Mouse (Mus musculus): Measurements from ENCODE around the gene Scamp3. TPM values are rescaled to one million over a fixed set of nuclear protein-coding genes. Genes with fewer than 3 reads are reported as not detected.

Scamp3 gene
- total and polyA plus RNA-seq, 3 experiments = 101 to 287 TPM; not detected in 1

DNA sequence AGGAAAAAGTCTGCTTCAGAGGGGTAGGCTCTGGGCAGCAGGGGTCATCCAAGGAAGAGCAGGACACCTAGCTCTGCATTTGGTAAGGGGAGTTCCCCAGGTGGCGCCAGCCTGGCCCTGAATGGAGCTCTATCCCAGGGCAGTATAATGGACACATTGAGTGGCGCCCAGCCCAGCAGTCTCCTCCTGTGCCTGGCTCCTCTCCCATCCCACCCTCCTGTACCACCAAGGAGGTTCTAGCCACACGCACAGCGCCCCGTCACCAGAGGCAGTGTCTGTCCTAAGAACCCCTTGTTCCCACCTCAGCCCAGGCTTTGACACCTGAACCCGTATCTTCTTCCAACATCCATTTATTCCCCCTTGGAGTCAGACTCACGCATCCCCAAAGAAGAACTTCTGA lies 32.5 kb downstream of the Scamp3 start:
- Histone ChIP-seq H3K9ac (ENCODE audit: control insufficient read depth, low read depth, low read length, poor library complexity, severe bottlenecking) (no peak overlapping the region), H3K4me1 (ENCODE audit: control insufficient read depth in 1 of 2, insufficient read depth in 2 of 2, low read length in 2 of 2) (peaks cover 0 to 8% of the 10 kb centered on the region in 2 experiments; a peak in 3 of 4 replicates), H3K36me3 (ENCODE audit: control insufficient read depth in 1 of 2, insufficient read depth in 2 of 2, low read length in 2 of 2) (peaks cover 0 to 5% of the 10 kb centered on the region in 2 experiments; a peak in 3 of 4 replicates), H3K4me3 (ENCODE audit: control insufficient read depth in 1 of 2, insufficient read depth in 1 of 2, low read depth in 2 of 2, low read length in 2 of 2) (no peak overlapping the region), H3K79me2 (ENCODE audit: control insufficient read depth, insufficient read depth, low read length, poor library complexity) (peaks cover 10% of the 10 kb centered on the region), H3K9me3 (replicated peaks; ENCODE audit: insufficient read depth, low read length) (no peaks in the 10 kb centered on the region), H3K27ac (ENCODE audit: control insufficient read depth, low read depth, low read length) (no peak overlapping the region), H3K27me3 (ENCODE audit: control insufficient read depth in 1 of 2, insufficient read depth in 2 of 2, low read length in 2 of 2) (no peaks in the 10 kb centered on the region)
- no peak for TF ChIP-seq UBTF (IDR thresholded peaks at IDR 0.05; ENCODE audit: borderline replicate concordance, insufficient read depth, low read depth, low read length)
- TF ChIP-seq E2F4 (IDR thresholded peaks at IDR 0.05; ENCODE audit: borderline replicate concordance, low read depth, low read length) = no peak
- no peak for TF ChIP-seq SMC3 (IDR thresholded peaks at IDR 0.05; ENCODE audit: low read depth, low read length)
- TF ChIP-seq MEF2A (IDR thresholded peaks at IDR 0.05; ENCODE audit: extremely low read depth, insufficient replicate concordance, low read depth, low read length, poor library complexity, severe bottlenecking) = no peak
- TF ChIP-seq HCFC1 (IDR thresholded peaks at IDR 0.05; ENCODE audit: low read depth, low read length) = no peak
- peak in 1 of 2 experiments; percentile 44; a peak in 1 of 4 replicates for TF ChIP-seq POLR2A (IDR thresholded peaks at IDR 0.05; ENCODE audit: control insufficient read depth in 1 of 2, insufficient read depth in 1 of 2, low read depth in 1 of 2, low read length in 2 of 2, poor library complexity in 1 of 2)
- no peak for TF ChIP-seq ZMIZ1 (IDR thresholded peaks at IDR 0.05; ENCODE audit: low read depth, low read length)
- TF ChIP-seq MXI1 (IDR thresholded peaks at IDR 0.05; ENCODE audit: low read depth, low read length) = no peak
- TF ChIP-seq MYB (IDR thresholded peaks at IDR 0.05; ENCODE audit: low read depth, low read length) = no peak
- no peak for DNase-seq (ENCODE audit: low read depth, low spot score)

DNA sequence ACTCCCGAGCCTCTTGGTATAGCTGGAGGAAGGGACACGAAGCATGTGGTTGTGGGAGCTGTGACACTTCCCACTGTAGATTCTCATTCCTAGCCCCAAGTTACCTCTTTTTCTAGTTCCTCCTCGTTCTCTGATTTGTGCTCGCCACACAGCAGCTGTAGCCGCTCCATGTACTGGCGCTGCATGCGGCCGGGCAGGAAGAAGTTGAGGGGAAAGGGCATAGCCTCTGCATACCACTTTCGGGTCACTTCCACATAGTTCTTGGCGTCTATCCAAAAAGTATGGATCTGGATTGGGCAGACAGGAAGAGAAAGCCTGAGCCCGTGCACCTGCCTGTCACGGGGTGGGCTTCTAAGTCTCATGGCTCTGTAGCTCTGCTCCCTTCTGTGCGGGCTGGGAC lies 32.9 kb downstream of the Scamp3 start:
- DNase-seq (ENCODE audit: low read depth, low spot score) = no peak
- H3K79me2 ChIP-seq (ENCODE audit: control insufficient read depth, insufficient read depth, low read length, poor library complexity) = peaks cover 10% of the 10 kb centered on the region
- no peak overlapping the region for H3K9ac ChIP-seq (ENCODE audit: control insufficient read depth, low read depth, low read length, poor library complexity, severe bottlenecking)
- H3K9me3 ChIP-seq (replicated peaks; ENCODE audit: insufficient read depth, low read length) = no peaks in the 10 kb centered on the region
- no peak overlapping the region for H3K4me3 ChIP-seq (ENCODE audit: control insufficient read depth in 1 of 2, insufficient read depth in 1 of 2, low read depth in 2 of 2, low read length in 2 of 2)
- H3K36me3 ChIP-seq (ENCODE audit: control insufficient read depth in 1 of 2, insufficient read depth in 2 of 2, low read length in 2 of 2) = peaks cover 0 to 6% of the 10 kb centered on the region in 2 experiments; a peak in 3 of 4 replicates
- TF ChIP-seq ELF1 (IDR thresholded peaks at IDR 0.05; ENCODE audit: low read depth, low read length) (no peak), MEF2A (IDR thresholded peaks at IDR 0.05; ENCODE audit: extremely low read depth, insufficient replicate concordance, low read depth, low read length, poor library complexity, severe bottlenecking) (no peak), SMC3 (IDR thresholded peaks at IDR 0.05; ENCODE audit: low read depth, low read length) (no peak), CTCF (IDR thresholded peaks at IDR 0.05 in 2 of 3, conservative IDR thresholded peaks at IDR 0.05 in 1 of 3; ENCODE audit: control insufficient read depth in 1 of 3, insufficient read depth in 1 of 3, low read depth in 2 of 3, low read length in 3 of 3, poor library complexity in 1 of 3, severe bottlenecking in 1 of 3) (no peak), CHD1 (IDR thresholded peaks at IDR 0.05; ENCODE audit: low read depth, low read length) (no peak), MYC (IDR thresholded peaks at IDR 0.05; ENCODE audit: low read depth, low read length) (no peak), TBP (IDR thresholded peaks at IDR 0.05; ENCODE audit: low read depth, low read length) (no peak), KAT2A (conservative IDR thresholded peaks at IDR 0.05; ENCODE audit: low read depth, low read length) (no peak), ZC3H11A (IDR thresholded peaks at IDR 0.05; ENCODE audit: low read depth, low read length) (no peak), NELFE (IDR thresholded peaks at IDR 0.05; ENCODE audit: low read depth, low read length) (no peak), TCF12 (IDR thresholded peaks at IDR 0.05; ENCODE audit: low read depth, low read length) (no peak), MAX (IDR thresholded peaks at IDR 0.05; ENCODE audit: low read length) (no peak), MYB (IDR thresholded peaks at IDR 0.05; ENCODE audit: low read depth, low read length) (no peak), USF1 (IDR thresholded peaks at IDR 0.05; ENCODE audit: low read depth, low read length) (no peak), RAD21 (IDR thresholded peaks at IDR 0.05; ENCODE audit: low read depth, low read length) (no peak), ETS1 (IDR thresholded peaks at IDR 0.05; ENCODE audit: low read depth, low read length) (no peak), MAZ (IDR thresholded peaks at IDR 0.05; ENCODE audit: low read depth, low read length) (no peak), BHLHE40 (IDR thresholded peaks at IDR 0.05; ENCODE audit: borderline replicate concordance, low read depth, low read length) (no peak), MXI1 (IDR thresholded peaks at IDR 0.05; ENCODE audit: low read depth, low read length) (no peak), HCFC1 (IDR thresholded peaks at IDR 0.05; ENCODE audit: low read depth, low read length) (no peak)
- H3K4me1 ChIP-seq (ENCODE audit: control insufficient read depth in 1 of 2, insufficient read depth in 2 of 2, low read length in 2 of 2) = peaks cover under 1 to 11% of the 10 kb centered on the region in 2 experiments; a peak in 3 of 4 replicates
- no peaks in the 10 kb centered on the region for H3K27me3 ChIP-seq (ENCODE audit: control insufficient read depth in 1 of 2, insufficient read depth in 2 of 2, low read length in 2 of 2)
- no peak overlapping the region for H3K27ac ChIP-seq (ENCODE audit: control insufficient read depth, low read depth, low read length)
